Mouse (Mus musculus): ENCODE results near the gene Vpreb2.

DNA sequence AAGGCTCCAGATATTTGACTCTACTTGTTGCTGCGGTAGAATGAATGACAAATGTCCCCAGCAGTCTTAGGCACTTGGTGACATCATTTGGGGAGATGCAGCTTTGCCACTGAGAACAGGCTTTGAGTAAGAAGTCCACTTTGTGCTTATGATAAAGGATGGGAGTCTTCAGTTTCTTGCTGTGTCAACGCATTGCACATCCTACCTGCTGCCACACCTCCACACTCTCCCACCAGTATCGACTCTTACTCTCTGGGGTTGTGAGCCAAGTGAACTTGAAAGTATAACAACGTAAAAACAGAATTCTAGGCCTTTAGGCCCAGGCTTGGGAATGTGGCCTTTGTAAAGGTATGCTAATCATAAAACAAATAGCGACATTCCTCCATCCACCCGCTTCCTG lies 30.9 kb downstream of the Vpreb2 start:
- TF ChIP-seq CTCF (IDR thresholded peaks at IDR 0.05; ENCODE audit: low read depth, low read length): no peak
- TF ChIP-seq GATA1 (IDR thresholded peaks at IDR 0.05; ENCODE audit: borderline replicate concordance, low read length): no peak
- no peak for TF ChIP-seq TAL1 (conservative IDR thresholded peaks at IDR 0.05; ENCODE audit: low read depth, low read length)
- TF ChIP-seq POLR2AphosphoS5 (IDR thresholded peaks at IDR 0.05; ENCODE audit: insufficient replicate concordance, low read depth, low read length): no peak
- no peak for TF ChIP-seq GATA2 (IDR thresholded peaks at IDR 0.05; ENCODE audit: borderline replicate concordance, low read depth, low read length)

All from G1E (cell line).